7 mouse cellular contexts compared by ENCODE assay signal in genomic region chr12:55079726-55080600, GRCm38 (mm10). TPM values are rescaled to one million over a fixed set of nuclear protein-coding genes. Genes with fewer than 3 reads are reported as not detected.
A peak's percentile ranks its signal among the peaks of the same experiment; 100 is the strongest.
DNase-seq lines count a peak whose midpoint lies in the region; ATAC-seq lines count a peak whose summit lies in the region.
"Not testable (repeated sequence)": the region's sequence is repeated elsewhere in the genome, so short reads cannot be mapped to it uniquely, and the experiment has no call there.

Gene 2700097O09Rik (minus strand): TSS chr12:55080110.
Gene Srp54a (plus strand): TSS chr12:55080262.

- not testable (repeated sequence) for H3K36me3 ChIP-seq in embryonic facial prominence, embryonic 10.5 days (replicated peaks); limb, embryonic 10.5 days; midbrain, embryonic 13.5 days

- H3K4me2 ChIP-seq in midbrain, embryonic 13.5 days (replicated peaks), result peak within 1 kb of the TSS; percentile 63

- H3K27ac ChIP-seq in embryonic facial prominence, embryonic 10.5 days (replicated peaks), result peak within 1 kb of the TSS; percentile 85
- H3K27ac ChIP-seq in limb, embryonic 10.5 days, result peak within 1 kb of the TSS; percentile 84
- H3K27ac ChIP-seq in midbrain, embryonic 13.5 days, result peak within 1 kb of the TSS; percentile 78

- DNase-seq in adrenal gland, postnatal 10 days, result peak; percentile 95
- peak; percentile 97 for DNase-seq in embryonic facial prominence, embryonic 10.5 days (ENCODE audit: low spot score)
- peak; percentile 93 for DNase-seq in kidney, adult 11 months
- DNase-seq in limb, embryonic 10.5 days (ENCODE audit: low spot score), result peak; percentile 97
- peak; percentile 99 for DNase-seq in spleen, adult 12 weeks (ENCODE audit: low spot score)

- peak within 1 kb of the TSS; percentile 75 for H3K9ac ChIP-seq in midbrain, embryonic 13.5 days (replicated peaks)

- H3K27me3 ChIP-seq in embryonic facial prominence, embryonic 10.5 days (replicated peaks; ENCODE audit: low read depth, poor library complexity, severe bottlenecking); limb, embryonic 10.5 days (ENCODE audit: low read depth, poor library complexity, severe bottlenecking); midbrain, embryonic 13.5 days: not testable (repeated sequence)

- H3K4me1 ChIP-seq in embryonic facial prominence, embryonic 10.5 days; limb, embryonic 10.5 days; midbrain, embryonic 13.5 days (replicated peaks): not testable (repeated sequence)

- H3K4me3 ChIP-seq in embryonic facial prominence, embryonic 10.5 days, result peak within 1 kb of the TSS; percentile 78
- peak within 1 kb of the TSS; percentile 67 for H3K4me3 ChIP-seq in limb, embryonic 10.5 days
- H3K4me3 ChIP-seq in midbrain, embryonic 13.5 days (replicated peaks), result peak within 1 kb of the TSS; percentile 75

- peak; percentile 84 for ATAC-seq in granulocyte monocyte progenitor cell, adult 5-6 weeks (replicated peaks; ENCODE audit: poor library complexity, severe bottlenecking)
- ATAC-seq in midbrain, embryonic 13.5 days, result peak; percentile 98

- WGBS in embryonic facial prominence, embryonic 10.5 days, result under 1% methylated on average over 60 of the region's 60 CpGs
- WGBS in limb, embryonic 10.5 days, result under 1% methylated on average over 60 of the region's 60 CpGs
- under 1% methylated on average over 59 of the region's 60 CpGs for WGBS in midbrain, embryonic 13.5 days

- H3K9me3 ChIP-seq in embryonic facial prominence, embryonic 10.5 days; limb, embryonic 10.5 days (replicated peaks); midbrain, embryonic 13.5 days: not testable (repeated sequence)

RNA-seq across cellular contexts. Expression of gene 2700097O09Rik, which starts in this region (rescaled TPM):
- total RNA-seq in adrenal gland, postnatal 10 days (2021), result 10 to 100 TPM in 1 of 2 experiments, 1 to 10 TPM in 1; 8.9 to 11.3 TPM
- polyA plus RNA-seq in embryonic facial prominence, embryonic 10.5 days (2016; fragmentation: Nextera tagmentation; extraction: Ambion mirVana), result 45.6 and 49.1 TPM in 2 replicates
- 5.2 and 36.6 TPM in 2 replicates for total RNA-seq in granulocyte monocyte progenitor cell, adult 5-6 weeks (2014; fragmentation: Nextera tagmentation)
- 10.6 and 12.1 TPM in 2 replicates for total RNA-seq in granulocyte monocyte progenitor cell, adult 5-6 weeks (2017)
- polyA plus RNA-seq in limb, embryonic 10.5 days (2016; fragmentation: Nextera tagmentation; extraction: Ambion mirVana), result 45.4 and 46.4 TPM in 2 replicates
- polyA plus RNA-seq in midbrain, embryonic 13.5 days (2015; fragmentation: Nextera tagmentation; extraction: Ambion mirVana), result 36.4 and 37.4 TPM in 2 replicates

RNA-seq across cellular contexts. Expression of gene Srp54a, which starts in this region (rescaled TPM):
- 100 to 1,000 TPM; 110 to 121 TPM for total RNA-seq in adrenal gland, postnatal 10 days (2021)
- polyA plus RNA-seq in embryonic facial prominence, embryonic 10.5 days (2016; fragmentation: Nextera tagmentation; extraction: Ambion mirVana), result 144 and 156 TPM in 2 replicates
- total RNA-seq in granulocyte monocyte progenitor cell, adult 5-6 weeks (2014; fragmentation: Nextera tagmentation), result 80.6 and 85.1 TPM in 2 replicates
- total RNA-seq in granulocyte monocyte progenitor cell, adult 5-6 weeks (2017), result 237 and 257 TPM in 2 replicates
- polyA plus RNA-seq in limb, embryonic 10.5 days (2016; fragmentation: Nextera tagmentation; extraction: Ambion mirVana), result 123 and 150 TPM in 2 replicates
- 171 and 195 TPM in 2 replicates for polyA plus RNA-seq in midbrain, embryonic 13.5 days (2015; fragmentation: Nextera tagmentation; extraction: Ambion mirVana)

Comparison
In these comparisons a context has a peak if more than half of its experiments do, and no peak if none do; other contexts are left out.
1. Peak in every context shown above with its lines: DNase-seq, ATAC-seq, H3K4me3 ChIP-seq and H3K27ac ChIP-seq.